Mouse (Mus musculus) liver, adult 2 months (tissue): ENCODE data around the gene Aldh6a1. TPM values are rescaled to one million over a fixed set of nuclear protein-coding genes. Genes with fewer than 3 reads are reported as not detected.

ENCODE experiments used
- DNase-seq: peaks from one replicate; pipeline ENCODE4 v3.0.0-alpha.2; 2011; ENCODE audit warnings: low read depth, low spot score; ENCODE audit errors: extremely low read depth
- H3K27ac ChIP-seq: fragments of 200-500 bp; replicated peaks from 2 replicates; pipeline ENCODE4 v1.5.1; 2012; ENCODE audit warnings: low read depth, mild to moderate bottlenecking, control low read depth, inconsistent platforms, low read length; ENCODE audit not compliant: insufficient read depth
- H3K27me3 ChIP-seq: fragments of 200-500 bp; 2 replicates; pipeline ENCODE4 v1.6.1; 2012; ENCODE audit warnings: mild to moderate bottlenecking, moderate library complexity, low read length, inconsistent platforms; ENCODE audit not compliant: control insufficient read depth, insufficient read depth
- H3K36me3 ChIP-seq: fragments of 200-500 bp; 2 replicates; pipeline ENCODE4 v1.6.1; 2012; ENCODE audit warnings: low read length, inconsistent platforms; ENCODE audit not compliant: control insufficient read depth, insufficient read depth
- H3K4me1 ChIP-seq: fragments of 200-500 bp; 2 replicates; pipeline ENCODE4 v1.6.1; 2011; ENCODE audit warnings: low read length; ENCODE audit not compliant: control insufficient read depth, insufficient read depth
- H3K4me3 ChIP-seq: fragments of 200-500 bp; 2 replicates; pipeline ENCODE4 v1.5.1; 2011; ENCODE audit warnings: low read depth, mild to moderate bottlenecking, control low read depth, low read length, moderate library complexity; ENCODE audit not compliant: insufficient read depth
- H3K79me2 ChIP-seq: fragments of 200-500 bp; 2 replicates; pipeline ENCODE4 v1.6.1; 2012; ENCODE audit warnings: inconsistent platforms, mild to moderate bottlenecking, low read length, moderate library complexity; ENCODE audit not compliant: control insufficient read depth, insufficient read depth
- H3K9ac ChIP-seq: fragments of 200-500 bp; 2 replicates; pipeline ENCODE4 v1.6.1; 2012; ENCODE audit warnings: low read depth, mild to moderate bottlenecking, control low read depth, inconsistent platforms, low read length
- CTCF ChIP-seq: fragments of 200-500 bp; IDR thresholded peaks from 2 replicates; pipeline ENCODE4 v1.5.1; 2011; ENCODE audit warnings: low read depth, low read length, control low read depth
- POLR2A ChIP-seq: fragments of 200-500 bp; IDR thresholded peaks from 2 replicates; pipeline ENCODE4 v1.6.1; 2011; ENCODE audit warnings: low read length, control low read depth; ENCODE audit not compliant: insufficient read depth; ENCODE audit errors: extremely low read depth
- WGBS: fragments of 180-500 bp; shearing (Covaris S2); methylation state at CpG from one replicate; pipeline ENCODE4 v1.1.7; 2018; 5-methylcytosine and 5-hydroxymethylcytosine counted together
- polyA plus RNA-seq: library from polyadenylated mRNA; depleted of rRNA; stranded (reverse); fragments of >200 nt; gene quantifications from 2 replicates; pipeline ENCODE4 v1.2.3, GENCODE M21; 2012
- total RNA-seq: library from RNA; depleted of rRNA; stranded (reverse); fragments of >200 nt; gene quantifications from 2 replicates; pipeline ENCODE4 v1.2.3, GENCODE M21; 2014

Aldh6a1 gene
- total and polyA plus RNA-seq, 2 experiments: 104 to 370 TPM

GRCm38 (mm10) chr12:84438697-84439096, 12.1 kb downstream of the Aldh6a1 start:
- no peaks in the 10 kb centered on the region for H3K4me1 ChIP-seq
- WGBS: 85% methylated on average over 2 of the region's 2 CpGs
- no peak for DNase-seq
- H3K27ac ChIP-seq: no peak overlapping the region
- H3K27me3 ChIP-seq: no peaks in the 10 kb centered on the region
- no peaks in the 10 kb centered on the region for H3K79me2 ChIP-seq
- TF ChIP-seq POLR2A (no peak), CTCF (no peak)
- H3K9ac ChIP-seq: no peak overlapping the region
- H3K36me3 ChIP-seq: peaks cover 72% of the 10 kb centered on the region
- no peak overlapping the region for H3K4me3 ChIP-seq

GRCm38 (mm10) chr12:84429825-84430224, 21.0 kb downstream of the Aldh6a1 start:
- H3K4me3 ChIP-seq: no peak overlapping the region
- no peaks in the 10 kb centered on the region for H3K27me3 ChIP-seq
- H3K27ac ChIP-seq: no peak overlapping the region
- H3K79me2 ChIP-seq: no peaks in the 10 kb centered on the region
- TF ChIP-seq CTCF: no peak
- no peak for TF ChIP-seq POLR2A
- H3K9ac ChIP-seq: no peak overlapping the region
- peaks cover 43% of the 10 kb centered on the region for H3K36me3 ChIP-seq
- 72% methylated on average over 2 of the region's 2 CpGs for WGBS
- H3K4me1 ChIP-seq: no peaks in the 10 kb centered on the region
- no peak for DNase-seq

GRCm38 (mm10) chr12:84423990-84424389, 26.8 kb downstream of the Aldh6a1 start:
- no peak overlapping the region for H3K27ac ChIP-seq
- WGBS: 72% methylated on average over 3 of the region's 3 CpGs
- TF ChIP-seq CTCF (no peak), POLR2A (no peak)
- H3K27me3 ChIP-seq: no peaks in the 10 kb centered on the region
- no peak overlapping the region for H3K9ac ChIP-seq
- no peaks in the 10 kb centered on the region for H3K79me2 ChIP-seq
- H3K4me3 ChIP-seq: no peak overlapping the region
- no peaks in the 10 kb centered on the region for H3K36me3 ChIP-seq
- no peaks in the 10 kb centered on the region for H3K4me1 ChIP-seq
- DNase-seq: no peak

- no peaks in the 10 kb centered on the region for H3K27me3 ChIP-seq
- H3K79me2 ChIP-seq: peaks cover 2% of the 10 kb centered on the region; the same call in 1 of the 2 replicates
- H3K27ac ChIP-seq: peak overlapping the region; percentile 65
- H3K4me1 ChIP-seq: peaks cover 7% of the 10 kb centered on the region; the same call in 1 of the 2 replicates
- 25% methylated on average over 18 of the region's 18 CpGs for WGBS
- H3K4me3 ChIP-seq: peak overlapping the region; percentile 92
- peak overlapping the region; percentile 81 for H3K9ac ChIP-seq
- no peak for DNase-seq
- TF ChIP-seq POLR2A (no peak), CTCF (no peak)
- H3K36me3 ChIP-seq: no peaks in the 10 kb centered on the region
Observed at GRCm38 (mm10) chr12:84417605-84417922, 33.2 kb downstream of the Aldh6a1 start.

- TF ChIP-seq CTCF (no peak), POLR2A (peak; percentile 61; the same call in 1 of the 2 replicates)
- Histone ChIP-seq H3K4me1 (peaks cover 7% of the 10 kb centered on the region; the same call in 1 of the 2 replicates), H3K27me3 (no peaks in the 10 kb centered on the region), H3K36me3 (no peaks in the 10 kb centered on the region), H3K9ac (peak within 1 kb of the TSS; percentile 81), H3K4me3 (peak within 1 kb of the TSS; percentile 92), H3K79me2 (peaks cover 2% of the 10 kb centered on the region; the same call in 1 of the 2 replicates), H3K27ac (peak within 1 kb of the TSS; percentile 65)
- WGBS: 2% methylated on average over 50 of the region's 50 CpGs
- peak; percentile 72 for DNase-seq
Observed at GRCm38 (mm10) chr12:84416834-84417604, 33.8 kb downstream of the Aldh6a1 start, which contains the start of gene Rnf113a2. TSS of gene Rnf113a2 (plus strand) at chr12:84417196.

- peak within 1 kb of the TSS; percentile 87 for H3K4me3 ChIP-seq
- H3K9ac ChIP-seq: peak within 1 kb of the TSS; percentile 87
- DNase-seq: peak; percentile 56
- H3K27ac ChIP-seq: peak within 1 kb of the TSS; percentile 66
- peaks cover 4% of the 10 kb centered on the region; the same call in 1 of the 2 replicates for H3K4me1 ChIP-seq
- no peaks in the 10 kb centered on the region for H3K36me3 ChIP-seq
- WGBS: 2% methylated on average over 62 of the region's 63 CpGs
- H3K79me2 ChIP-seq: peaks cover 2% of the 10 kb centered on the region; the same call in 1 of the 2 replicates
- TF ChIP-seq CTCF: no peak
- TF ChIP-seq POLR2A: peak; percentile 49; the same call in 1 of the 2 replicates
- no peaks in the 10 kb centered on the region for H3K27me3 ChIP-seq
Observed at GRCm38 (mm10) chr12:84408819-84409507, 41.8 kb downstream of the Aldh6a1 start, which contains the start of the genes Entpd5 and Bbof1. TSS of gene Entpd5 (minus strand) at chr12:84409029. TSS of gene Bbof1 (plus strand) at chr12:84409071.
